Mouse (Mus musculus): ENCODE measurements around the gene Thap7. TPM values are rescaled to one million over a fixed set of nuclear protein-coding genes. Genes with fewer than 3 reads are reported as not detected.
A peak's percentile ranks its signal among the peaks of the same experiment; 100 is the strongest.
"Not testable (repeated sequence)": the region's sequence is repeated elsewhere in the genome, so short reads cannot be mapped to it uniquely, and the experiment has no call there.

Thap7 gene
- total and polyA plus RNA-seq, 2 experiments from 2014 or later: 64.4 to 71.0 TPM

DNA sequence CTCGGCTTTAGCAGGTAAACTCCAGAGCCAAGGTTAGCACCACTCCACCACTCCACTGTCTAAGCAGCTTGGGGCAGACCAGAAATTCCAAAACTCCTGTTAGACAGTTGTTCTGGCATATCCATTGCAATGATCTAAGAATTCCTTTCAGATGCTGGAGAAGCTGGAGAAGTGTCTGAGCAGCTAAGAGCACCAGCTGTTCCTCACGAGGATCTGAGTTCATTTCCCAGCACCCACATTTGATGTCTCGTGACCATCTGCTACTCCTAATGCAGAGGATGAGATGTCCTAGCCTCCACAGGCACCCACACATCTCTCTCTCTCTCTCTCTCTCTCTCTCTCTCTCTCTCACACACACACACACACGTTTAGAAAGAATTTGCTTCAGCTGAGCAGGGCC lies 26.0 kb upstream of the Thap7 start:
- Histone ChIP-seq H3K27me3 (ENCODE audit: insufficient read depth, low read length) (peaks cover 3% of the 10 kb centered on the region; the same call in 1 of the 2 replicates), H3K4me2 (ENCODE audit: low read depth) (no peak overlapping the region), H3K36me3 (ENCODE audit: insufficient read depth) (no peaks in the 10 kb centered on the region), H3K9ac (no peak overlapping the region), H3K9me3 (ENCODE audit: low read length) (no peaks in the 10 kb centered on the region), H3K4me1 (ENCODE audit: insufficient read depth) (0 out of 2 replicates have a peak, but pooled peaks cover 5% of the 10 kb centered on the region), H3K4me3 (ENCODE audit: low read depth, low read length) (no peak overlapping the region), H3K27ac (ENCODE audit: low read depth, low read length) (no peak overlapping the region)
- WGBS: 62% methylated on average over 4 of the region's 4 CpGs
- no peak for ATAC-seq
- DNase-seq: no peak
- no peak for TF ChIP-seq CTCF (IDR thresholded peaks at IDR 0.05; ENCODE audit: low read depth)

- Histone ChIP-seq H3K4me2 (ENCODE audit: low read depth) (no peak overlapping the region), H3K4me3 (ENCODE audit: low read depth, low read length) (no peak overlapping the region), H3K27ac (ENCODE audit: low read depth, low read length) (no peak overlapping the region), H3K27me3 (ENCODE audit: insufficient read depth, low read length) (no peaks in the 10 kb centered on the region), H3K36me3 (ENCODE audit: insufficient read depth) (no peaks in the 10 kb centered on the region), H3K9ac (no peak overlapping the region), H3K9me3 (ENCODE audit: low read length) (no peaks in the 10 kb centered on the region), H3K4me1 (ENCODE audit: insufficient read depth) (no peaks in the 10 kb centered on the region)
- WGBS: 89% methylated on average over 4 of the region's 4 CpGs
- DNase-seq (no peak), ATAC-seq (no peak)
- TF ChIP-seq CTCF (IDR thresholded peaks at IDR 0.05; ENCODE audit: low read depth): no peak
These were observed 25.2 kb upstream of the Thap7 start for GRCm38 (mm10) chr16:17556180-17556579.

DNA sequence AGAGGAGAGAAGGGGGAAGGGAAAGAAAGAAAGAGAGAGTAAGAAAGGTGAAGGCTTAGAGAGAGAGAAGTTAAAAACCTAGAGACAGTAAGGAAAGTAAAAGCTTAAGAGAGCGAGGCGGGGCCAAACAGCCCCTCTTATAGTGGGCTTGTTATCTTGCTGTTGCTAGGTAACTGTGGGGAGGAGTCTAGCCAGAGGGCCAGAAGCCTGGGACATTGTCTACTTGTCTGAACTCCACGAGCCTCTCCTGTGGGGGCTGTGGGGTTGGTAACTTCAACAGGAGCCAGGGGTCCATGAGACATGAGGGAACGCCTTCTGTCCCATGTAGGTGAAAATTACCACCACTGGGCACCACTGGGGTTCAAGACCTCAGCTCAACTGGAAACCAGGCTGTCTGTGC lies 23.8 kb upstream of the Thap7 start:
- H3K9me3 ChIP-seq (ENCODE audit: low read length); DNase-seq; H3K4me1 ChIP-seq (ENCODE audit: insufficient read depth); H3K9ac ChIP-seq; H3K4me3 ChIP-seq (ENCODE audit: low read depth, low read length); H3K27ac ChIP-seq (ENCODE audit: low read depth, low read length); H3K27me3 ChIP-seq (ENCODE audit: insufficient read depth, low read length); H3K4me2 ChIP-seq (ENCODE audit: low read depth); ATAC-seq; H3K36me3 ChIP-seq (ENCODE audit: insufficient read depth): not testable (repeated sequence)
- WGBS: 12% methylated on average over 4 of the region's 4 CpGs

DNA sequence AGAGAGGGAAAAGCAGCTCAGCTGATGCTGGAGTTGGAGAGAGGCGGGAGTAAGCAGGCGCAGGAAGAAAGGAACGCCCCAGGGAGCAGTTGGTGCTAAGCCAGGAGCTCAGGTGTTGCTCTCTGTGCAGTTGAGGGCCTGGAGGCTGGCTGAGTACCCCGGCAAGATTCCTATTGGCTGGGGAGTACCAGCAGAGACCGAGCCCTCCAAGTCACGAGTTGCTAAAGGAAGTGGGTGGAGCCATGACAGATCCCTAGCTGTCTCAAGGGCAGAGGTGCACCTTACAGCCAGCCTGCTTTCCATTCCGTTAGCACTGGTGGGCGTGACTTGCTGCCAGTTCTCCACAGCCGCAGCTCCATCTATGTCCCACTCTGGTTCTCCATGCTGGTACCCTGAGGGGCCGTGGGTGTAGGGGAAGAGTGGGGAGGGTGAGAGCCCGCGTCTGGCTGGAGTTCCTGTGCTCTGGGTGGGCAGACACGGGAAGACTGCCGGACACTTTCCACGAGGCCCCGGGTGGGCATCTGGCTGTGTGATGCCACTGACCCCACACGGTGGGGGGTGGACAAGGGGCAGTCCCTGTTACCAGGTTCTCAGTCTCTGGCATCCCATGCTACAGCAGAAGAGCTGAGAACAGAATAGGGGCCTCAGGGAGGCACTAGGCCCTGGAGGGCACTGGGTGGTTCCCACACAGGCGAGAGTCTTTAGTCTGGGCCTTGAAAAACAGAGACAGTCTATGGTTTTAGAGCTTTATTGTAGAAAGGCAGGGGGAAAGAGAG lies 23.2 kb upstream of the Thap7 start:
- 8% methylated on average over 18 of the region's 18 CpGs for WGBS
- TF ChIP-seq CTCF (IDR thresholded peaks at IDR 0.05; ENCODE audit: low read depth): no peak
- Histone ChIP-seq H3K36me3 (ENCODE audit: insufficient read depth) (no peaks in the 10 kb centered on the region), H3K4me3 (ENCODE audit: low read depth, low read length) (peak overlapping the region; percentile 13; the same call in 1 of the 2 replicates), H3K4me2 (ENCODE audit: low read depth) (peak overlapping the region; percentile 40), H3K4me1 (ENCODE audit: insufficient read depth) (no peaks in the 10 kb centered on the region), H3K27ac (ENCODE audit: low read depth, low read length) (no peak overlapping the region), H3K9ac (no peak overlapping the region), H3K9me3 (ENCODE audit: low read length) (no peaks in the 10 kb centered on the region), H3K27me3 (ENCODE audit: insufficient read depth, low read length) (no peaks in the 10 kb centered on the region)
- DNase-seq (peak; percentile 60), ATAC-seq (peak; percentile 97)

GRCm38 (mm10) chr16:17552837-17553236 lies 21.9 kb upstream of the Thap7 start:
- Histone ChIP-seq H3K4me3 (ENCODE audit: low read depth, low read length) (no peak overlapping the region), H3K36me3 (ENCODE audit: insufficient read depth) (no peaks in the 10 kb centered on the region), H3K27me3 (ENCODE audit: insufficient read depth, low read length) (no peaks in the 10 kb centered on the region), H3K4me2 (ENCODE audit: low read depth) (no peak overlapping the region), H3K9me3 (ENCODE audit: low read length) (no peaks in the 10 kb centered on the region), H3K9ac (no peak overlapping the region), H3K4me1 (ENCODE audit: insufficient read depth) (no peaks in the 10 kb centered on the region), H3K27ac (ENCODE audit: low read depth, low read length) (no peak overlapping the region)
- 90% methylated on average over 7 of the region's 7 CpGs for WGBS
- ATAC-seq: no peak
- no peak for DNase-seq
- no peak for TF ChIP-seq CTCF (IDR thresholded peaks at IDR 0.05; ENCODE audit: low read depth)

DNA sequence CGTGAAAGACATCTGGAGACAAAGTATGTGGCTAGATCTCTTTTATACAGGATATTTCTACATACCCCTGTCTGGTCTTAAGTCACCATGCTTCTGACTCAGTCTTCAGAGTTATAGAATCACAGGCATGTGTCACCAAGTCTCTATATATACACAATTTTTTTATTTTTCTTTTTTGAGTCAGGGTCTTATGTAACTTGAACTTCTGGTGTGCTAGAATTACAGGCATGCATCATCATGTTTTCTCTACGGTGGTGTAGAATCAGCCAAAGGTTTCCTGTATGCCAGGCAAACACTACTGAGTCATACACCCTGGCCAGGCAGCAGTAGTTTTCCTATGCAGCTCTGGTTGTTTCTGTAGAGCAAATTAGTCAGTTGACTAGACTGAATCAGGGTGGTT lies 11.7 kb upstream of the Thap7 start:
- no peak for DNase-seq
- no peak overlapping the region for H3K4me2 ChIP-seq (ENCODE audit: low read depth)
- ATAC-seq: no peak
- H3K27me3 ChIP-seq (ENCODE audit: insufficient read depth, low read length): no peaks in the 10 kb centered on the region; the same call in 1 of the 2 replicates
- no peak overlapping the region for H3K4me3 ChIP-seq (ENCODE audit: low read depth, low read length)
- TF ChIP-seq CTCF (IDR thresholded peaks at IDR 0.05; ENCODE audit: low read depth): no peak
- no peak overlapping the region for H3K27ac ChIP-seq (ENCODE audit: low read depth, low read length)
- H3K9me3 ChIP-seq (ENCODE audit: low read length): no peaks in the 10 kb centered on the region
- H3K36me3 ChIP-seq (ENCODE audit: insufficient read depth): no peaks in the 10 kb centered on the region
- 80% methylated on average over 2 of the region's 2 CpGs for WGBS
- no peaks in the 10 kb centered on the region for H3K4me1 ChIP-seq (ENCODE audit: insufficient read depth)
- no peak overlapping the region for H3K9ac ChIP-seq

GRCm38 (mm10) chr16:17536584-17536983 lies 5.6 kb upstream of the Thap7 start:
- no peak overlapping the region for H3K4me3 ChIP-seq (ENCODE audit: low read depth, low read length)
- no peak for ATAC-seq
- no peak overlapping the region for H3K4me2 ChIP-seq (ENCODE audit: low read depth)
- H3K27ac ChIP-seq (ENCODE audit: low read depth, low read length): no peak overlapping the region
- WGBS: 91% methylated on average over 3 of the region's 3 CpGs
- H3K36me3 ChIP-seq (ENCODE audit: insufficient read depth): no peaks in the 10 kb centered on the region
- no peak for DNase-seq
- no peak for TF ChIP-seq CTCF (IDR thresholded peaks at IDR 0.05; ENCODE audit: low read depth)
- H3K4me1 ChIP-seq (ENCODE audit: insufficient read depth): peaks cover 5% of the 10 kb centered on the region
- no peaks in the 10 kb centered on the region for H3K9me3 ChIP-seq (ENCODE audit: low read length)
- no peak overlapping the region for H3K9ac ChIP-seq
- H3K27me3 ChIP-seq (ENCODE audit: insufficient read depth, low read length): no peaks in the 10 kb centered on the region; the same call in 1 of the 2 replicates
